Mouse (Mus musculus): ENCODE measurements around the gene Acsl4. TPM values are rescaled to one million over a fixed set of nuclear protein-coding genes. Genes with fewer than 3 reads are reported as not detected.

The Acsl4 gene
- 19.7 and 23.7 TPM in 2 replicates for polyA plus RNA-seq (2014; fragmentation: Nextera tagmentation; extraction: Ambion mirVana)

- Histone ChIP-seq H3K4me2 (peak within 1 kb of the TSS; percentile 59), H3K4me3 (ENCODE audit: low read depth, low read length) (peak within 1 kb of the TSS; percentile 67), H3K9me3 (replicated peaks; ENCODE audit: control insufficient read depth, low read length) (no peaks in the 10 kb centered on the region), H3K9ac (ENCODE audit: low read depth, low read length) (peak within 1 kb of the TSS; percentile 83), H3K4me1 (ENCODE audit: control insufficient read depth, insufficient read depth, low read length) (no peaks in the 10 kb centered on the region), H3K27me3 (ENCODE audit: control insufficient read depth, insufficient read depth, low read length) (peaks cover 5% of the 10 kb centered on the region; the same call in 1 of the 2 replicates), H3K36me3 (ENCODE audit: control insufficient read depth, insufficient read depth, low read length) (no peaks in the 10 kb centered on the region), H3K27ac (ENCODE audit: low read depth, low read length) (peak within 1 kb of the TSS; percentile 84)
- 8% methylated on average over 55 of the region's 59 CpGs for WGBS (ENCODE audit: insufficient replicate concordance)
- ATAC-seq (replicated peaks; ENCODE audit: insufficient number of reproducible peaks, low FRiP score, low TSS enrichment) = peak; percentile 97
Observed at GRCm38 (mm10) chrX:142390247-142390908, at the start of gene Acsl4. TSS of gene Acsl4 (minus strand) at chrX:142390535.

DNA sequence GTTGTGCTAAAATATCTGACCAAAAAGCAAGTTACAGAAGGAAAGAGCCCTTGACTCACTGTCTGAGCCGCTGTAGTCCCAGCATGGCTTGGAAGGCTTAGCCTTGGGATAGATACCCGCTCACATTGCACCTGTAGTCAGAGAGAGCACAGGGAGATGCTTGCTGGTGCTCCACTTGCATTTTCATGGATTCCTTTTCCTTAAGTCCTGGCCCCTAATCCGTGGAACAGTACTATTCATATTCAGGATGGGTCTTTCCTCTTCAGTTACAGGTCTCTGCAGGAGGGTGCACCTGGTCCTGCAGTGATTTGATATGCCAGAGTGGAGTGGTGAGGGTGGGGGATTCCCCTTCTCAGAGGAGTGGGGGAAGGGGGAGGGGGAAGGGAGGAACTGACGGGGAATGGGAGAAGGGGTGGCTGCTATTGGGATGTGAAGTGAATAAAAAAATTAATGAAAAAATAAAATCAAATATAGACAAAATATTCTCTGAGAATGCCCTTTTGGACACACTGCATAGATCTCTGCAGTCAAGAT lies 47.7 kb upstream of the Acsl4 start:
- Histone ChIP-seq H3K36me3 (ENCODE audit: control insufficient read depth, insufficient read depth, low read length) (no peaks in the 10 kb centered on the region), H3K4me2 (no peak overlapping the region), H3K4me3 (ENCODE audit: low read depth, low read length) (no peak overlapping the region), H3K9me3 (replicated peaks; ENCODE audit: control insufficient read depth, low read length) (no peaks in the 10 kb centered on the region), H3K4me1 (ENCODE audit: control insufficient read depth, insufficient read depth, low read length) (no peaks in the 10 kb centered on the region), H3K27me3 (ENCODE audit: control insufficient read depth, insufficient read depth, low read length) (no peaks in the 10 kb centered on the region), H3K9ac (ENCODE audit: low read depth, low read length) (no peak overlapping the region), H3K27ac (ENCODE audit: low read depth, low read length) (no peak overlapping the region)
- WGBS (ENCODE audit: insufficient replicate concordance) = 41% methylated on average over 4 of the region's 4 CpGs
- ATAC-seq (replicated peaks; ENCODE audit: insufficient number of reproducible peaks, low FRiP score, low TSS enrichment) = no peak

DNA sequence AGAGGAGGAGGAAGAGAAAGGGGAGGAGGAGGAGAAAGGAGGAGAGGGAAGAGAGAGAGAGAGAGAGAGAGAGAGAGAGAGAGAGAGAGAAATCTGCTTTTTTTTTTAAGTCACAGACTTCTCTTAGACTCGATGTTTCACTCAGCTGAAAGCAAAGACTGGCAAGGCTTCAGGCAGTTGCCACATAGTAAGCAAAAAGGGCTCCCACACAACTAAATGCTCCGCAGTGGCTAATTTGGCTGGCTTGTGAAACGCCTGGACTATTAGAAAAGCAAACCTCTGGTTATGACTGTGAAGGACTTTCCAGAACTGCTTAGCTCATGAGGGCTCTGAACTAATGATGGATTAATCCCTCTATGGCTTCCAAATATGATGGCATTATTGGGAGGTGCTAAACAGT lies 42.5 kb upstream of the Acsl4 start:
- Histone ChIP-seq H3K27ac (ENCODE audit: low read depth, low read length) (no peak overlapping the region), H3K4me3 (ENCODE audit: low read depth, low read length) (no peak overlapping the region), H3K27me3 (ENCODE audit: control insufficient read depth, insufficient read depth, low read length) (no peaks in the 10 kb centered on the region), H3K9me3 (replicated peaks; ENCODE audit: control insufficient read depth, low read length) (no peaks in the 10 kb centered on the region), H3K9ac (ENCODE audit: low read depth, low read length) (no peak overlapping the region), H3K36me3 (ENCODE audit: control insufficient read depth, insufficient read depth, low read length) (no peaks in the 10 kb centered on the region), H3K4me2 (no peak overlapping the region), H3K4me1 (ENCODE audit: control insufficient read depth, insufficient read depth, low read length) (no peaks in the 10 kb centered on the region)
- 72% methylated on average over 3 of the region's 3 CpGs for WGBS (ENCODE audit: insufficient replicate concordance)
- no peak for ATAC-seq (replicated peaks; ENCODE audit: insufficient number of reproducible peaks, low FRiP score, low TSS enrichment)

DNA sequence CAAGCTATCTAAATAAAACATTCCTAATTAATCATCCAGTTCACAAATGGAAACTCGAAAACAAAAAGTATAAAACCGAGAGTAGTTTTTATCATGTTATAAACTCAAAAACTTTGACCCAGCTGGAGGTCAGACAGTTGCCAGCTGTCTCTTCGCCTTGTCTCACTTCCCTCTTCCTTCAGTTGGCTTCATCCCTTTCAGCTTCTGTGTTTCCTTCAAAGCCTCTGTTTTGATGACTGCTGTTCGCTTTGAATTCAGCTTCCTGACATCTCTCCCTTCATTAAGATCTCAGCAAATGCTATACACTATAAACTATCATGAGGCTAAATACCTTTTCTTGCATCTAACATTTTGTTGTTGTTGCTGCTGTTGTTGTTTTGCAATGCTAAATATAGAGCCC lies 36.8 kb upstream of the Acsl4 start:
- no peaks in the 10 kb centered on the region for H3K27me3 ChIP-seq (ENCODE audit: control insufficient read depth, insufficient read depth, low read length)
- no peaks in the 10 kb centered on the region for H3K9me3 ChIP-seq (replicated peaks; ENCODE audit: control insufficient read depth, low read length)
- H3K9ac ChIP-seq (ENCODE audit: low read depth, low read length) = no peak overlapping the region
- WGBS (ENCODE audit: insufficient replicate concordance) = 61% methylated on average over 4 of the region's 4 CpGs
- no peaks in the 10 kb centered on the region for H3K4me1 ChIP-seq (ENCODE audit: control insufficient read depth, insufficient read depth, low read length)
- no peak overlapping the region for H3K4me2 ChIP-seq
- no peak for ATAC-seq (replicated peaks; ENCODE audit: insufficient number of reproducible peaks, low FRiP score, low TSS enrichment)
- no peak overlapping the region for H3K27ac ChIP-seq (ENCODE audit: low read depth, low read length)
- no peaks in the 10 kb centered on the region for H3K36me3 ChIP-seq (ENCODE audit: control insufficient read depth, insufficient read depth, low read length)
- H3K4me3 ChIP-seq (ENCODE audit: low read depth, low read length) = no peak overlapping the region

- WGBS (ENCODE audit: insufficient replicate concordance) = 76% methylated on average over 4 of the region's 4 CpGs
- Histone ChIP-seq H3K9me3 (replicated peaks; ENCODE audit: control insufficient read depth, low read length) (no peaks in the 10 kb centered on the region), H3K9ac (ENCODE audit: low read depth, low read length) (no peak overlapping the region), H3K4me1 (ENCODE audit: control insufficient read depth, insufficient read depth, low read length) (no peaks in the 10 kb centered on the region), H3K27ac (ENCODE audit: low read depth, low read length) (no peak overlapping the region), H3K4me2 (no peak overlapping the region), H3K4me3 (ENCODE audit: low read depth, low read length) (no peak overlapping the region), H3K36me3 (ENCODE audit: control insufficient read depth, insufficient read depth, low read length) (no peaks in the 10 kb centered on the region), H3K27me3 (ENCODE audit: control insufficient read depth, insufficient read depth, low read length) (no peaks in the 10 kb centered on the region)
- ATAC-seq (replicated peaks; ENCODE audit: insufficient number of reproducible peaks, low FRiP score, low TSS enrichment) = no peak
Observed at GRCm38 (mm10) chrX:142426628-142427027, 36.3 kb upstream of the Acsl4 start.

GRCm38 (mm10) chrX:142413884-142414283 lies 23.5 kb upstream of the Acsl4 start:
- H3K36me3 ChIP-seq (ENCODE audit: control insufficient read depth, insufficient read depth, low read length) = no peaks in the 10 kb centered on the region
- 61% methylated on average over 2 of the region's 2 CpGs for WGBS (ENCODE audit: insufficient replicate concordance)
- no peak overlapping the region for H3K9ac ChIP-seq (ENCODE audit: low read depth, low read length)
- H3K4me1 ChIP-seq (ENCODE audit: control insufficient read depth, insufficient read depth, low read length) = no peaks in the 10 kb centered on the region
- no peak for ATAC-seq (replicated peaks; ENCODE audit: insufficient number of reproducible peaks, low FRiP score, low TSS enrichment)
- H3K27me3 ChIP-seq (ENCODE audit: control insufficient read depth, insufficient read depth, low read length) = no peaks in the 10 kb centered on the region
- H3K9me3 ChIP-seq (replicated peaks; ENCODE audit: control insufficient read depth, low read length) = no peaks in the 10 kb centered on the region
- no peak overlapping the region for H3K27ac ChIP-seq (ENCODE audit: low read depth, low read length)
- no peak overlapping the region for H3K4me3 ChIP-seq (ENCODE audit: low read depth, low read length)
- H3K4me2 ChIP-seq = no peak overlapping the region

DNA sequence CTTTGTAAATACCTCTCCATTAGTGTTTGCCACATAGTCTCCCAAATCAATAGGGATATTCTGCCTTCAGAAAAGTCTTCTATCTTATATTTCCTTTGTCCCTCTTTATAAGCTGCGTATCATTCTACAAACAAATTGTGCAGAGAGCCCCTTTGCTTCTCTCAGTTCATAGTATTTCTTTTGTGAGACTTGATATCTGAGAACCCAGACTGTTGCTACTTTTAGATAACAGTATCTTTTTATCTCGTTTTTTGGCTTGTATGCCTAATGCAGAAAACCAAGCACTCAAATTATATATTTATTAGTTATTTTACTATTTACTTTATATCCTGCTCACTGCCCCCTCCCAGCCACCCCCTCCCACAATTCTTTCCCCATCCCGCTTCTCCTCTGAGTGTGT lies 19.7 kb upstream of the Acsl4 start:
- Histone ChIP-seq H3K9ac (ENCODE audit: low read depth, low read length) (no peak overlapping the region), H3K27ac (ENCODE audit: low read depth, low read length) (no peak overlapping the region), H3K4me2 (no peak overlapping the region), H3K4me1 (ENCODE audit: control insufficient read depth, insufficient read depth, low read length) (no peaks in the 10 kb centered on the region), H3K36me3 (ENCODE audit: control insufficient read depth, insufficient read depth, low read length) (no peaks in the 10 kb centered on the region), H3K9me3 (replicated peaks; ENCODE audit: control insufficient read depth, low read length) (no peaks in the 10 kb centered on the region), H3K4me3 (ENCODE audit: low read depth, low read length) (no peak overlapping the region), H3K27me3 (ENCODE audit: control insufficient read depth, insufficient read depth, low read length) (no peaks in the 10 kb centered on the region)
- no peak for ATAC-seq (replicated peaks; ENCODE audit: insufficient number of reproducible peaks, low FRiP score, low TSS enrichment)
- 66% methylated on average over 3 of the region's 3 CpGs for WGBS (ENCODE audit: insufficient replicate concordance)

DNA sequence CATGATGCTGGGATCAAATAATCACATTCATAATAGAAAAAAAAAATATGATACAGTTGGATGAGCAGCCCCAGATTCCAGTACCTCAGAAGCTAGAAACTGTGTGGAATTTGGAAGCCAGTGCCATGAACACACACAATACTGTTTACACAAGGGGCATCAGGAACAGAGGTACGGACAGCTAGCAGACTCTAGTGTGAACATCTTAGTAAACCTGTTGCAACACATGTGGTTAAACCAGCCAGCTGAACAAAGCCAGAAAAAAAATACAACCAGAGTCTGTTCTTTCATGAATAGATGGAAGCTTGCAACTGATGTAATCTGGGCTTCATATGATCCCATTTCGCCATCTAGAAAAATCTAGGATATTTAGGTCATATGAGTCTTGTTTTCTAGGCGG lies 19.0 kb upstream of the Acsl4 start:
- no peak overlapping the region for H3K27ac ChIP-seq (ENCODE audit: low read depth, low read length)
- H3K27me3 ChIP-seq (ENCODE audit: control insufficient read depth, insufficient read depth, low read length) = no peaks in the 10 kb centered on the region
- no peak overlapping the region for H3K9ac ChIP-seq (ENCODE audit: low read depth, low read length)
- ATAC-seq (replicated peaks; ENCODE audit: insufficient number of reproducible peaks, low FRiP score, low TSS enrichment) = no peak
- 85% methylated on average over 3 of the region's 3 CpGs for WGBS (ENCODE audit: insufficient replicate concordance)
- H3K9me3 ChIP-seq (replicated peaks; ENCODE audit: control insufficient read depth, low read length) = no peaks in the 10 kb centered on the region
- H3K36me3 ChIP-seq (ENCODE audit: control insufficient read depth, insufficient read depth, low read length) = no peaks in the 10 kb centered on the region
- no peaks in the 10 kb centered on the region for H3K4me1 ChIP-seq (ENCODE audit: control insufficient read depth, insufficient read depth, low read length)
- no peak overlapping the region for H3K4me2 ChIP-seq
- no peak overlapping the region for H3K4me3 ChIP-seq (ENCODE audit: low read depth, low read length)

- Histone ChIP-seq H3K27me3 (ENCODE audit: control insufficient read depth, insufficient read depth, low read length) (no peaks in the 10 kb centered on the region), H3K27ac (ENCODE audit: low read depth, low read length) (no peak overlapping the region), H3K4me3 (ENCODE audit: low read depth, low read length) (no peak overlapping the region), H3K9me3 (replicated peaks; ENCODE audit: control insufficient read depth, low read length) (no peaks in the 10 kb centered on the region), H3K4me1 (ENCODE audit: control insufficient read depth, insufficient read depth, low read length) (no peaks in the 10 kb centered on the region), H3K4me2 (no peak overlapping the region), H3K36me3 (ENCODE audit: control insufficient read depth, insufficient read depth, low read length) (no peaks in the 10 kb centered on the region), H3K9ac (ENCODE audit: low read depth, low read length) (no peak overlapping the region)
- ATAC-seq (replicated peaks; ENCODE audit: insufficient number of reproducible peaks, low FRiP score, low TSS enrichment) = no peak
Observed at GRCm38 (mm10) chrX:142403114-142403513, 12.8 kb upstream of the Acsl4 start.
